Mouse (Mus musculus): ENCODE measurements at regions not wholly inside any gene's neighbourhood (a gene's known extent, or its start where the extent isn't known, plus 50 kb on each side); places are given as distances from the start of the nearest gene placed in this dataset.

DNA sequence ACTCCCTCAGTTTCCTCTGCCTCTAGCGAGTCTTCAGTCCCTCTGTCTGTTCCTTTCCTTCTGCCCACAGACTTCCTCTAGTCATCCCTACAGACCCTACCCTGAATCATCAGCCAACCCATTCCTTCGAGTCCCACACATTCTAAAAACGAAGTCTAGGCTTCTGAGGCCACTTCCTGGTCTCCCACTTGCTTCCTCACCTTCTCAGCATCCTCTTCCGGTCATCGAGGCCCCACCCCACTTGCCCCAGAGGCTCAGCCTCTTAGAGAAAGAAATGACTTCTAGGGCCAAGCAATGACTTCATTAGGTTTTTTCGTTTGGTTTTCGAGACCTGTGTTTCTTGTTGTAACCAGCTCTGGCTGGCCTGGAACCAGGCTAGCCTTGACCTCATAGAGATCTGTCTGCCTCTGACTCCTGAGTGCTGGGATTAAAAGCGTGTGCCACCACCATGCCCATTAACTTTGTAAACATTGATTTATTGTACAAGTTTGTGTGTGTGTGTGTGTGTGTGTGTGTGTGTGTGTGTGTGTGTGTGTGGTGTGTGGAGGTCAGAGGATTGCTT is 57.4 kb upstream of the 1600014C23Rik start:
- TF ChIP-seq HCFC1 (IDR thresholded peaks at IDR 0.05; ENCODE audit: borderline replicate concordance, insufficient read depth, low read length) (no peak), MAFK (IDR thresholded peaks at IDR 0.05; ENCODE audit: insufficient read depth, low read depth, low read length) (no peak), ZC3H11A (IDR thresholded peaks at IDR 0.05; ENCODE audit: borderline replicate concordance, low read depth, low read length) (no peak), ZNF384 (IDR thresholded peaks at IDR 0.05; ENCODE audit: low read depth, low read length) (no peak), CHD2 (IDR thresholded peaks at IDR 0.05; ENCODE audit: low read depth, low read length) (no peak)
- H3K36me3 ChIP-seq (ENCODE audit: control insufficient read depth, insufficient read depth, low read length, poor library complexity, severe bottlenecking), result no peaks in the 10 kb centered on the region
- in situ Hi-C loops (cut with MboI; ENCODE audit: low sequenced_read_pairs in 2 of 2, unreplicated experiment in 2 of 2), result no loop called here
- H3K27ac ChIP-seq (ENCODE audit: insufficient read depth, low read depth, low read length, poor library complexity, severe bottlenecking), result no peak overlapping the region
- no peak overlapping the region for H3K9ac ChIP-seq (ENCODE audit: insufficient read depth, low read depth, low read length, poor library complexity, severe bottlenecking)
- peaks cover 0 to 2% of the 10 kb centered on the region in 2 experiments; a peak in 1 of 4 replicates for H3K4me1 ChIP-seq (ENCODE audit: control insufficient read depth in 2 of 2, insufficient read depth in 2 of 2, low read length in 2 of 2, poor library complexity in 1 of 2)
- H3K9me3 ChIP-seq (ENCODE audit: control insufficient read depth, insufficient read depth, low read depth, low read length), result no peaks in the 10 kb centered on the region
- DNase-seq (ENCODE audit: low read depth, low spot score), result no peak
- no peak overlapping the region for H3K4me3 ChIP-seq (ENCODE audit: insufficient read depth in 1 of 2, low read depth in 1 of 2, low read length in 2 of 2, poor library complexity in 1 of 2, severe bottlenecking in 1 of 2)

GRCm38 (mm10) chr17:45789777-45790176 is 56.1 kb upstream of the 1600014C23Rik start:
- no peak for TF ChIP-seq MAFK (IDR thresholded peaks at IDR 0.05; ENCODE audit: insufficient read depth, low read depth, low read length)
- TF ChIP-seq ZNF384 (IDR thresholded peaks at IDR 0.05; ENCODE audit: low read depth, low read length), result no peak
- TF ChIP-seq HCFC1 (IDR thresholded peaks at IDR 0.05; ENCODE audit: borderline replicate concordance, insufficient read depth, low read length), result no peak
- no peak for TF ChIP-seq CHD2 (IDR thresholded peaks at IDR 0.05; ENCODE audit: low read depth, low read length)
- TF ChIP-seq ZC3H11A (IDR thresholded peaks at IDR 0.05; ENCODE audit: borderline replicate concordance, low read depth, low read length), result no peak
- no peak overlapping the region for H3K27ac ChIP-seq (ENCODE audit: insufficient read depth, low read depth, low read length, poor library complexity, severe bottlenecking)
- no peak overlapping the region for H3K9ac ChIP-seq (ENCODE audit: insufficient read depth, low read depth, low read length, poor library complexity, severe bottlenecking)
- no peak for DNase-seq (ENCODE audit: low read depth, low spot score)
- H3K36me3 ChIP-seq (ENCODE audit: control insufficient read depth, insufficient read depth, low read length, poor library complexity, severe bottlenecking), result no peaks in the 10 kb centered on the region
- in situ Hi-C loops (cut with MboI; ENCODE audit: low sequenced_read_pairs in 2 of 2, unreplicated experiment in 2 of 2), result no loop called here
- H3K4me1 ChIP-seq (ENCODE audit: control insufficient read depth in 2 of 2, insufficient read depth in 2 of 2, low read length in 2 of 2, poor library complexity in 1 of 2), result peaks cover 0 to 2% of the 10 kb centered on the region in 2 experiments; a peak in 1 of 4 replicates
- H3K4me3 ChIP-seq (ENCODE audit: insufficient read depth in 1 of 2, low read depth in 1 of 2, low read length in 2 of 2, poor library complexity in 1 of 2, severe bottlenecking in 1 of 2), result no peak overlapping the region
- no peaks in the 10 kb centered on the region for H3K9me3 ChIP-seq (ENCODE audit: control insufficient read depth, insufficient read depth, low read depth, low read length)

GRCm38 (mm10) chr17:45784905-45785304 is 51.3 kb upstream of the 1600014C23Rik start:
- no peak for TF ChIP-seq CHD2 (IDR thresholded peaks at IDR 0.05; ENCODE audit: low read depth, low read length)
- no peak for TF ChIP-seq ZC3H11A (IDR thresholded peaks at IDR 0.05; ENCODE audit: borderline replicate concordance, low read depth, low read length)
- TF ChIP-seq ZNF384 (IDR thresholded peaks at IDR 0.05; ENCODE audit: low read depth, low read length), result no peak
- TF ChIP-seq HCFC1 (IDR thresholded peaks at IDR 0.05; ENCODE audit: borderline replicate concordance, insufficient read depth, low read length), result no peak
- no peak for TF ChIP-seq MAFK (IDR thresholded peaks at IDR 0.05; ENCODE audit: insufficient read depth, low read depth, low read length)
- no peak overlapping the region for H3K9ac ChIP-seq (ENCODE audit: insufficient read depth, low read depth, low read length, poor library complexity, severe bottlenecking)
- no peaks in the 10 kb centered on the region for H3K36me3 ChIP-seq (ENCODE audit: control insufficient read depth, insufficient read depth, low read length, poor library complexity, severe bottlenecking)
- H3K4me1 ChIP-seq (ENCODE audit: control insufficient read depth in 2 of 2, insufficient read depth in 2 of 2, low read length in 2 of 2, poor library complexity in 1 of 2), result no peaks in the 10 kb centered on the region; a peak in 1 of 4 replicates
- H3K4me3 ChIP-seq (ENCODE audit: insufficient read depth in 1 of 2, low read depth in 1 of 2, low read length in 2 of 2, poor library complexity in 1 of 2, severe bottlenecking in 1 of 2), result no peak overlapping the region
- DNase-seq (ENCODE audit: low read depth, low spot score), result no peak
- H3K9me3 ChIP-seq (ENCODE audit: control insufficient read depth, insufficient read depth, low read depth, low read length), result no peaks in the 10 kb centered on the region
- H3K27ac ChIP-seq (ENCODE audit: insufficient read depth, low read depth, low read length, poor library complexity, severe bottlenecking), result no peak overlapping the region
- in situ Hi-C loops (cut with MboI; ENCODE audit: low sequenced_read_pairs in 2 of 2, unreplicated experiment in 2 of 2), result no loop called here

DNA sequence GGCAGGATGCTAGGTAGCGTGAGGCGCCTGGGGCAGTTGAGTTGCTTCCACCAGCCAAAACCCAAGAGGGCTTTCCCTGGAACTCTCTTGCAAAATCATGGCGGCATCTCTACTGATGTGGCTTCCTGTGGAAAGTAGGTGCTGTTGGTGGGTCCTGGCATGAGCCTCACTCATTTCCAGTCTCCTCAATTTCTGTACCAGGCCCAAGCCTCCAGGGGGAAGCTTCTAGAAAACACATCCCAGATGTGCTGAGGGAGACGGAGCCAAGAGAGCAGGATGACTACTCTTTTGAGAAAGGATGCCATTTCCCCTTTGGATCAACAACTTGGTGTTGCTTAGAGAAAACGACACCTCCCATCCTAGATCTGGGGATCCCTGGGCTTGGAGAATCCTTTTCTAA is 50.9 kb upstream of the 1600014C23Rik start:
- no peaks in the 10 kb centered on the region for H3K36me3 ChIP-seq (ENCODE audit: control insufficient read depth, insufficient read depth, low read length, poor library complexity, severe bottlenecking)
- TF ChIP-seq MAFK (IDR thresholded peaks at IDR 0.05; ENCODE audit: insufficient read depth, low read depth, low read length) (no peak), ZNF384 (IDR thresholded peaks at IDR 0.05; ENCODE audit: low read depth, low read length) (no peak), CHD2 (IDR thresholded peaks at IDR 0.05; ENCODE audit: low read depth, low read length) (no peak), HCFC1 (IDR thresholded peaks at IDR 0.05; ENCODE audit: borderline replicate concordance, insufficient read depth, low read length) (no peak)
- H3K9ac ChIP-seq (ENCODE audit: insufficient read depth, low read depth, low read length, poor library complexity, severe bottlenecking), result no peak overlapping the region
- H3K9me3 ChIP-seq (ENCODE audit: control insufficient read depth, insufficient read depth, low read depth, low read length), result no peaks in the 10 kb centered on the region
- DNase-seq (ENCODE audit: low read depth, low spot score), result no peak
- H3K4me1 ChIP-seq (ENCODE audit: control insufficient read depth in 2 of 2, insufficient read depth in 2 of 2, low read length in 2 of 2, poor library complexity in 1 of 2), result no peaks in the 10 kb centered on the region; a peak in 1 of 4 replicates
- in situ Hi-C loops (cut with MboI; ENCODE audit: low sequenced_read_pairs in 2 of 2, unreplicated experiment in 2 of 2), result no loop called here
- H3K27ac ChIP-seq (ENCODE audit: insufficient read depth, low read depth, low read length, poor library complexity, severe bottlenecking), result no peak overlapping the region
- H3K4me3 ChIP-seq (ENCODE audit: insufficient read depth in 1 of 2, low read depth in 1 of 2, low read length in 2 of 2, poor library complexity in 1 of 2, severe bottlenecking in 1 of 2), result no peak overlapping the region
